Mouse (Mus musculus): ENCODE data around the gene Mettl23.

Gene Mettl23

GRCm38 (mm10) chr11:116843261-116844233 is at the start of gene Mettl23, which contains the start of gene Jmjd6:
Gene Mettl23 (plus strand): TSS chr11:116843278.
Gene Jmjd6 (minus strand): TSS chr11:116843449.
- DNase-seq (ENCODE audit: low read depth, low spot score): peak; percentile 94

- DNase-seq (ENCODE audit: low read depth, low spot score): no peak
Measured at GRCm38 (mm10) chr11:116799364-116799763, 43.7 kb upstream of the Mettl23 start.

GRCm38 (mm10) chr11:116801106-116801505 is 42.0 kb upstream of the Mettl23 start:
- no peak for DNase-seq (ENCODE audit: low read depth, low spot score)

GRCm38 (mm10) chr11:116802709-116803108 is 40.4 kb upstream of the Mettl23 start:
- no peak for DNase-seq (ENCODE audit: low read depth, low spot score)

- no peak for DNase-seq (ENCODE audit: low read depth, low spot score)
Measured at GRCm38 (mm10) chr11:116806136-116807071, 36.7 kb upstream of the Mettl23 start.

- DNase-seq (ENCODE audit: low read depth, low spot score): no peak
Measured at GRCm38 (mm10) chr11:116807116-116807515, 36.0 kb upstream of the Mettl23 start.

- no peak for DNase-seq (ENCODE audit: low read depth, low spot score)
Measured at GRCm38 (mm10) chr11:116807526-116807925, 35.6 kb upstream of the Mettl23 start.

GRCm38 (mm10) chr11:116807938-116808606 is 35.0 kb upstream of the Mettl23 start:
- DNase-seq (ENCODE audit: low read depth, low spot score): peak; percentile 82

GRCm38 (mm10) chr11:116808811-116809395 is 34.2 kb upstream of the Mettl23 start:
- DNase-seq (ENCODE audit: low read depth, low spot score): no peak

GRCm38 (mm10) chr11:116809520-116809919 is 33.6 kb upstream of the Mettl23 start:
- no peak for DNase-seq (ENCODE audit: low read depth, low spot score)

GRCm38 (mm10) chr11:116810528-116810927 is 32.5 kb upstream of the Mettl23 start:
- DNase-seq (ENCODE audit: low read depth, low spot score): no peak

GRCm38 (mm10) chr11:116810983-116811901 is 31.8 kb upstream of the Mettl23 start:
- peak; percentile 86 for DNase-seq (ENCODE audit: low read depth, low spot score)

- peak; percentile 72 for DNase-seq (ENCODE audit: low read depth, low spot score)
Measured at GRCm38 (mm10) chr11:116812793-116813529, 30.1 kb upstream of the Mettl23 start.

GRCm38 (mm10) chr11:116813610-116814009 is 29.5 kb upstream of the Mettl23 start:
- no peak for DNase-seq (ENCODE audit: low read depth, low spot score)

GRCm38 (mm10) chr11:116814076-116814883 is 28.8 kb upstream of the Mettl23 start:
- no peak for DNase-seq (ENCODE audit: low read depth, low spot score)

- DNase-seq (ENCODE audit: low read depth, low spot score): no peak
Measured at GRCm38 (mm10) chr11:116814884-116815415, 28.1 kb upstream of the Mettl23 start.

GRCm38 (mm10) chr11:116816769-116817168 is 26.3 kb upstream of the Mettl23 start:
- no peak for DNase-seq (ENCODE audit: low read depth, low spot score)

GRCm38 (mm10) chr11:116817567-116817966 is 25.5 kb upstream of the Mettl23 start:
- no peak for DNase-seq (ENCODE audit: low read depth, low spot score)

All from retina, postnatal 7 days (tissue).